Mouse (Mus musculus): ENCODE measurements around the gene Hoxa13. TPM values are rescaled to one million over a fixed set of nuclear protein-coding genes. Genes with fewer than 3 reads are reported as not detected.

Gene Hoxa13
- polyA plus RNA-seq, 1 experiment from 2014 or later, result 12.4 TPM

DNA sequence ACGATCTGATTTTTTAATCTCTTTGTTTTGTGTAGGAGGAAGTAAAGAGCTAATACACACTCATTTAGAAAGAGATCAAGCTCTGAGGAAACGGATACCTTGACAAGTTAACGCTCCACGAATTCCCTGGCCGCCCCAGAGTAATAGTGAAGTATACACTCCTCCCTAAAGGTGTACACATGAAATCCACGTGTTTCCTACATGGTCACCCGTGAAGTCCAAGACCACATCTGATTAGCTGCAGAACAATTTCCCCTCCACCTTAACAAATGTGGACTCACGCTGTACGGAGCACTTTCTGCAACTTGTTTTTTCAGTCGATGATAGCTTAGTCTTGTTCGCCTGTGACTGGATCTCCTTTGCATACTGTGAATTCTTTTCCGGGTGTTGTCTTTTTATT, 29.5 kb upstream of the Hoxa13 start:
- DNase-seq (ENCODE audit: low read depth, low spot score) (no peak), ATAC-seq (no peak)
- in situ Hi-C loops (cut with MboI; ENCODE audit: low pct_unique_long_range_greater_than_20kb), result no loop called here
- POLR2A ChIA-PET, result no interaction called here
- no peak for TF ChIP-seq CTCF (IDR thresholded peaks at IDR 0.05)
- no peaks in the 10 kb centered on the region for H3K27me3 ChIP-seq
- CTCF ChIA-PET, result no interaction called here

- in situ Hi-C loops (cut with MboI; ENCODE audit: low pct_unique_long_range_greater_than_20kb), result no loop called here
- ChIA-PET CTCF (no interaction called here), POLR2A (interaction anchor here (0.7 kb wide), 1 partner anchor 292 kb away, joined by 3 read pairs; no protein-coding TSS in a partner anchor)
- ATAC-seq, result no peak
- DNase-seq (ENCODE audit: low read depth, low spot score), result no peak
- no peaks in the 10 kb centered on the region for H3K27me3 ChIP-seq
- TF ChIP-seq CTCF (IDR thresholded peaks at IDR 0.05), result no peak
Observed at GRCm38 (mm10) chr6:52283896-52284295, 23.2 kb upstream of the Hoxa13 start.

DNA sequence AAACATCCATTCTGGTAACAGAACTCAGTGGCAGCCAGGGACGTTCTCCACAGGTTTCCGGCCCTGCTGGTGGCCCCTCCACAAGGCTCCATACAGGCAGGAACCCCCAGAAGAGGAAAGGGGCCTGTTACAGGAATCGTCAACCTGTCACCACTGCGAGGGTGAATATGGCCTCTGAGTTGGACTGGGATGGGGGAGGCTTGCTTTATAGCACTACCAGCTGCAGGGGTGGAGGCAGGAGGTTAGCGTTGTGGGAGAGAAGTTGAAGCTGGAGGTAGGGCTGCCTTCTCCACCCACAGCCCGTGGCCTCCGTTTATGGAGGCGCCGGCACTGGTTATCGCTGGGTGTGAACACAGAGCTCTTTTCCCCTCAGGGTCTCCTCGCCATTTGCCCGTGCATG, 20.4 kb upstream of the Hoxa13 start:
- no peak for ATAC-seq
- CTCF ChIA-PET, result no interaction called here
- no peaks in the 10 kb centered on the region for H3K27me3 ChIP-seq
- POLR2A ChIA-PET, result no interaction called here
- no peak for DNase-seq (ENCODE audit: low read depth, low spot score)
- in situ Hi-C loops (cut with MboI; ENCODE audit: low pct_unique_long_range_greater_than_20kb), result no loop called here
- TF ChIP-seq CTCF (IDR thresholded peaks at IDR 0.05), result no peak

- CTCF ChIA-PET, result interaction anchor here (1.0 to 1.9 kb wide), 3 partner anchors 16 to 323 kb away, joined by 3 to 5 read pairs (median 3); no protein-coding TSS in a partner anchor
- TF ChIP-seq CTCF (IDR thresholded peaks at IDR 0.05), result no peak
- no peak for ATAC-seq
- POLR2A ChIA-PET, result no interaction called here
- in situ Hi-C loops (cut with MboI; ENCODE audit: low pct_unique_long_range_greater_than_20kb), result no loop called here
- DNase-seq (ENCODE audit: low read depth, low spot score), result no peak
- no peaks in the 10 kb centered on the region for H3K27me3 ChIP-seq
Observed at GRCm38 (mm10) chr6:52276920-52277319, 16.2 kb upstream of the Hoxa13 start.

GRCm38 (mm10) chr6:52276382-52276781, 15.7 kb upstream of the Hoxa13 start:
- in situ Hi-C loops (cut with MboI; ENCODE audit: low pct_unique_long_range_greater_than_20kb), result no loop called here
- ATAC-seq (no peak), DNase-seq (ENCODE audit: low read depth, low spot score) (no peak)
- TF ChIP-seq CTCF (IDR thresholded peaks at IDR 0.05), result no peak
- CTCF ChIA-PET, result interaction anchor here (1.5 to 1.9 kb wide), 2 partner anchors 19 to 324 kb away, joined by 3 to 5 read pairs; no protein-coding TSS in a partner anchor
- POLR2A ChIA-PET, result no interaction called here
- H3K27me3 ChIP-seq, result no peaks in the 10 kb centered on the region

- ATAC-seq, result no peak
- ChIA-PET POLR2A (no interaction called here), CTCF (interaction anchor here (1.5 to 1.9 kb wide), 2 partner anchors 19 to 325 kb away, joined by 3 to 5 read pairs; no protein-coding TSS in a partner anchor)
- in situ Hi-C loops (cut with MboI; ENCODE audit: low pct_unique_long_range_greater_than_20kb), result no loop called here
- no peak for TF ChIP-seq CTCF (IDR thresholded peaks at IDR 0.05)
- no peak for DNase-seq (ENCODE audit: low read depth, low spot score)
- H3K27me3 ChIP-seq, result no peaks in the 10 kb centered on the region
Observed at GRCm38 (mm10) chr6:52275563-52276280, 15.0 kb upstream of the Hoxa13 start.

DNA sequence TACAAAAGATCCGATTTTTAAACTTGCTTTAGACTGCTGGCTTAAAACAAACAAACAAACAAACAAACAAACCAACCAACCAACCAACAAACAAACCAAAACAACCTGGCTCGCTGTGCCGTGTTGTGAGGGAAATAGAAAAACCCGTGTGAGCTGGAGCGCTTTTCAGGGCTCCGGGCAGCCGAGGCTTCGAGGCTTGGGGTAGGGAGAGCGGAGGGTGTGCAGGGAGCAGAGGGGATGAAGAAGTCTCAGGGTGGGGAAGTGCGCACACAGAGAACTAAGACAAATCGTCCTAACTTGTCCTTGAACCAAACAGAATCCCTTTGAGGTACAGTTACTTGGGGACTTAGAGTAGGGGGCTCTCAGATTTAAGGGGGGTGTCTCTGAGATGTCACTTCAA, 13.9 kb upstream of the Hoxa13 start:
- DNase-seq (ENCODE audit: low read depth, low spot score), result no peak
- no peaks in the 10 kb centered on the region for H3K27me3 ChIP-seq
- no peak for ATAC-seq
- POLR2A ChIA-PET, result no interaction called here
- in situ Hi-C loops (cut with MboI; ENCODE audit: low pct_unique_long_range_greater_than_20kb), result loop anchor here (5.0 kb wide), 1 partner anchor 303 kb away; no protein-coding TSS in a partner anchor
- TF ChIP-seq CTCF (IDR thresholded peaks at IDR 0.05), result no peak
- CTCF ChIA-PET, result no interaction called here

- H3K27me3 ChIP-seq, result no peaks in the 10 kb centered on the region
- DNase-seq (ENCODE audit: low read depth, low spot score), result no peak
- in situ Hi-C loops (cut with MboI; ENCODE audit: low pct_unique_long_range_greater_than_20kb), result loop anchor here (5.0 kb wide), 1 partner anchor 304 kb away; no protein-coding TSS in a partner anchor
- CTCF ChIA-PET, result no interaction called here
- ATAC-seq, result no peak
- TF ChIP-seq CTCF (IDR thresholded peaks at IDR 0.05), result no peak
- POLR2A ChIA-PET, result no interaction called here
Observed at GRCm38 (mm10) chr6:52273656-52274280, 13.1 kb upstream of the Hoxa13 start.

DNA sequence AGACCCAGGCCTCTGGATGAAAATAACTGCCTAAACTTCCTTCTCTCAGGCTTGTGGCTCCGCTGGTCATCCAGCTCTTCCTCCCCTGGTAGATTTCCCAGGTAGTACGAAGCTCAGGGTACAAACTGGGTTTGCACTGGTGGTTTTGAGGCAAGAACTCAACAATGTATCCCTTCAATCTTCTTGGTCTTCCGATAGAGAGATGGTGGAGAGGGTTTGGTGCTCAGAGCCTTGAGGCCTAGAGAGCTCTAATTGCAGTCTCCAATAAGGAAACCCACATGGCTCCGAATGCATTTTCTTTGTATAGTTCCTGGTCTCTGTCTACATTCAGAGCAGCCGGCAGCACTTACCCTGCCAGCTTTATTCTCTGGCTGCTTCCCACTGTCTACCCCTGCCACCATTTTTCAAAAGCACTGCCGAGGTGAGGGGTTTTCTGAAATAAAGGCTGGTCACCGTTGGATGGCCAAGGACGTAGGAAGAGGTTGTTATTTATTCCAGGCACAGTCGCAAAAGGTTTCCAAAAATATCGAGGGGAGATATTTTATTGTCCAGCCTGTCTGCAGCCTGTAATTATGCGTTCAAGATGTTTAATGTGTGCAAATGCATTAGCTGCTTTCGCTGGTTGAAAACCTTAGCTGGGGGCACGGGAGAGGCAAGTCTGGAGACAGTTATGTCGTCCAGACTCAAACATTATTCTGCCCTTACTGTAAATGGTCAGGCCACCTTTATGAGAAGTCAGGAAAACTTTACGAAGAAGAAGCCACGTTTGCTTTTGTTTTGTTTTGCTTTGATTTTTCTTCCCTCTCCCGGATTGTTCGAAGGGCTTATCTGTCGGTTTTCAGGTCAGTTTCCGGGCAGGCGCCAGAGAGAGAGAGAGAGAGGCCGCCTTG, 12.3 kb upstream of the Hoxa13 start:
- CTCF ChIA-PET, result interaction anchor here (1.3 to 2.3 kb wide), 2 partner anchors 16 to 327 kb away, joined by 3 to 6 read pairs; no protein-coding TSS in a partner anchor
- peaks cover 2% of the 10 kb centered on the region for H3K27me3 ChIP-seq
- POLR2A ChIA-PET, result no interaction called here
- TF ChIP-seq CTCF (IDR thresholded peaks at IDR 0.05), result no peak
- in situ Hi-C loops (cut with MboI; ENCODE audit: low pct_unique_long_range_greater_than_20kb), result loop anchor here (5.0 kb wide), 1 partner anchor 304 kb away; no protein-coding TSS in a partner anchor
- DNase-seq (ENCODE audit: low read depth, low spot score) (no peak), ATAC-seq (no peak)
